Mouse (Mus musculus) embryonic fibroblast, embryonic 13.5 days (primary cell): ENCODE results near the gene Nceh1.

Experiments used
- CTCF ChIP-seq: IDR thresholded peaks from 2 replicates; pipeline ENCODE4 v1.5.1; 2011; ENCODE audit warnings: mild to moderate bottlenecking, control low read depth, low read length, moderate library complexity, borderline replicate concordance; ENCODE audit not compliant: insufficient read depth
- POLR2A ChIP-seq: IDR thresholded peaks from 2 replicates; pipeline ENCODE4 v1.6.1; 2011; ENCODE audit warnings: low read depth, mild to moderate bottlenecking, control low read depth, low read length, moderate library complexity

DNA sequence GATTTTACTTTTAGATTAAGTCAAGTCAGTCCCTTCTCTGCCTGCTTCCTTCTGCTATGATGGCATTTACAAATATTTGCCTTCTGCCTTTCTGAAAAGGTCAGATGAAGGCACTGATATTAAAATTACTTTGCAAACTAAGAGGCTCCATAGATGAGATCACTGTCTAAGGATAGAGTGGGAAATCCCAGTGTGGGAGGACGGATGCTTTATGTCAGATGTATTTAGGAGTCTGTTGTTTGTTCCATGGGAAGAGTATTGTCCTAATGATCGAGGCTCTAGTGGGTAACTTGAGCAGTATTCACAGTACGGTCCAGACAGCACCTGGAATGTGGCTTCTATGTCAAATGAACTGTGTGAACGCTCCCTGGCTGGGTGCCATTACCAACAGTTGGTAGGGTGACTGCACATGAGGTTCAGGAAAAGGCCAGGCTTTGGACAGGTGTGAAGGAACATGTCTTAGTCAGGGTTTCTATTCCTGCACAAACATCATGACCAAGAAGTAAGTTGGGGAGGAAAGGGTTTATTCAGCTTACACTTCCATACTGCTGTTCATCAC is 143.9 kb downstream of the Nceh1 start:
- TF ChIP-seq CTCF, result no peak
- no peak for TF ChIP-seq POLR2A
